Mouse (Mus musculus) retina, embryonic 14.5 days (tissue): ENCODE data around the gene Tbk1.

Source experiments
- DNase-seq: peaks from one replicate; pipeline ENCODE4 v3.0.0-alpha.2; 2015; ENCODE audit warnings: low spot score

Gene Tbk1

DNA sequence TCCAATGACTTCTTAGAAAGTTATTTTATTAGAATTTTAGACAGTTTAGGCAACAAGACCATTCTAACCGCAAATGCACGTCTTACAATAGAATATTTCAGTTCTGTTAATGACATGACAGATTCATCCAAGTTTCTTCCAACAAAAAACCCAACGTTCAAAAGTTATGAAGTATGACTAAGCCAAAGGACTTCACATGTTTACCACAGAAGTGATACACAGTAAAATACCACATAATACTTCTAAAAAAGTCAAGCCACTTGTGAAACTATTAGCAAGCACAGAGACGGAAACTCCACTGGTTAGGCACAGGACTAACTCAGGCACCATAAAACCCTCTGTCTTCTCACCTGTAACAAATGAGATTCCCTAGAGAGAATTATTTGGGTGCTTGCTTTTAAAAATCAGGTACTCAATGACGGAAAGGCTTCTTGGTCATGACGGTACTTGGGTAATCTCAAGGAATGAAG lies 819 bp upstream of the Tbk1 start:
- DNase-seq, result no peak

DNA sequence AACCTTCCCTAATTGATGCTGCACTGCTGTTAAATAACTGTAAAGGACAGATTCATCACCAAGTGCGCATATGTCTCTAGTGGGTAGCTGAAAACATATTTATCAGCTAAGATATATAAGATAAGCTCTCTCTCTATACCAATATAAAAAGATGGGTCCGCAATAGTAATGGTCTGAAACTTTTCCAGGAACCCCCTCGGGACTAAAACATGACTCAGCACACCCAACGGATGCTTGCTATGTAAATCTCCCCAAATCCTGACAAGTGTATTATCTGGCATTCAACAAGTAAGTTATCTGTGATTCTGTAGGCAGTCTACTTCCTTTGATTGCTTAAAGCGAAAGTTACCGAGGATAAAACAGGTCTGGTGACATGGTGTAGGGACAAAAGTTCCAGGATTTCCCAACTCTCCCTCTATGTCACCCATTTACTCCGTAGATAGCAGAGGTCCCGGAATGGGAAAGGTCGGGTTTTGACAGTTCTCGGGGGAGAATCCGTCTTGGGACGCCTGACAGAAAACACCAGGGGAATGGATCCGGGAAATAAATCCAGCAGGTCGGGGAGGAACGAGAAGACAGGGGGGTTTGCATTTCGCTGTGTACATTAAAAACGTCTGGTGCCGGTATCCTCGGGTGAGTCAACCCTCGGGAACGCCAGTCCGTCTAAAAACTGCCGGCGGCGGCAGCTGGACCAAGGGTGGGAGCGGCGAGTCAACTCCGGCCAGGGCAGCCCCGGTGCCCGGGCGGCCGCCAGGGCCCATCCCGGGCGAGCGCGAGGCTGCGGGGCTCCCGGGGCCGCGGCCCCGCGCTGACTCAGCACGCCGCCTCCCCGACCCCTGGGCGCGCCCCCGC lies 570 bp downstream of the Tbk1 start:
- DNase-seq, result peak; percentile 32

DNA sequence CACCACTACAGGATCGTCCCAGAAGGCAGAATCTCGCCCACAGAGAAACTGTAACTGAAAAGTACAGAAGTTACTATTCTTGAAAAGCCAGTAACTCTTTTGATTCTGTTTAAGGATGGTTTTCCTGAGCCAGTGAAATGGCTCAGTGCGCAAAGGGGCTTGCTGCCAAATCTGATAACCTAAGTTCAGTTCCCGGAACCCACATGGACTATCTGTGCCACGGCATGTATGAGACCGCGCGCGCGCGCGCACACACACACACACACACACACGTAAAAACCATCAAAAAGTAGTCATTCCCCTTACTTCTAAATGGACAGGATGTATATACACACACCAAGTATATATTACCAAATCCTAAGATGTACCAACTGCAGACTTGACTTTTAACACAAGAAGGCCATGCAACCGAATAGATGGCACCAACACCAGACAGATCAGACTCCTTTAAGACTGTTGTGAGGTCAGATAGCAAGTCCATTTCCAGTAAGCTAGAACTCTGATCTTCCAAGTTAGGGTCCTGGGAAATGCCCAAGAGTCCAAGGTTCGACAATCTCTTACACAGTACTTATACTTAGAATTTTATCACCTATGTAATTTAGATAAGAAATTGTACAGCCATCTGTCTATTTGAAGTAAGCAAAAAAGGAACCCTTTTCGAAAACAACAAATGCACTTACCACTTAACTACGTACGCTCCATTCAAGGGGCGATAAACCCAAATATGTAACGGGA lies 1.4 kb downstream of the Tbk1 start:
- no peak for DNase-seq

DNA sequence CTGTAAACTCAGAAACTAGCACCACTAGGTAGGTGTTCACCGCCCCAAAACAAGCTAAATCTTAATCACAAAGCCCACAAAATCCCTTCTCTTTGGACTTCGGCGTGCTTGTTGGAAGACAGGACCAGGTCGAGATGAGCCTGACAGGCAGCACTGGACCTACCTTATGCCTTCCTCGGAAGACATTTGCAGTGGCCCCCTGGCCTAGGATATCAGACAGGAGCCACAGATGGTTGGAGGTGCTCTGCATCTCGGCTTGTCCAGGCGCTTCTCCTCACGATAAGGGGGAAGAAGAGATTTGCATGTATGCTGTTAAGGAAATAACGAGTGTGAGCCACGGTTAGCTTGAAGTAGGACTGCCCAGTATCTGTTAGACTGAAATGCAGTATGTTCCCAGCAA lies 2.6 kb downstream of the Tbk1 start:
- DNase-seq, result no peak

DNA sequence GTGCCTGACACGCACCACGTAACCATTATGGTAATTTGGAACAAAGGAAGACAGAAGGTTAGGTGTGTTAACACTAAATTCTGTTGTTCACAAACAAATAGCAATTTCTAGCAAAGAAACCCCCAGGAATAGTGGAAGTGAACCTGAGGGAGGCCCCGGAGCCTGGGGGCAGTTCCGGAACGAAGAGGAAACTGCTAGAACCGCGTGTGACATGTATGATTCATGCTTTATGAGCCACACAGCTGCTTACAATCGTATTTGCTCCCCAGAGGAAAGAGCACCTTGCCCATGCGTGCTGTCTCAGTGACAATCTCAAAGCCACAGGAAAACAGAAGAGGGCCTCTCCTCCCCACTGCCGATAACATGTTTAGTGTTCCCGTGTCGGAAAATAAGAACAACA lies 3.6 kb downstream of the Tbk1 start:
- DNase-seq, result no peak

DNA sequence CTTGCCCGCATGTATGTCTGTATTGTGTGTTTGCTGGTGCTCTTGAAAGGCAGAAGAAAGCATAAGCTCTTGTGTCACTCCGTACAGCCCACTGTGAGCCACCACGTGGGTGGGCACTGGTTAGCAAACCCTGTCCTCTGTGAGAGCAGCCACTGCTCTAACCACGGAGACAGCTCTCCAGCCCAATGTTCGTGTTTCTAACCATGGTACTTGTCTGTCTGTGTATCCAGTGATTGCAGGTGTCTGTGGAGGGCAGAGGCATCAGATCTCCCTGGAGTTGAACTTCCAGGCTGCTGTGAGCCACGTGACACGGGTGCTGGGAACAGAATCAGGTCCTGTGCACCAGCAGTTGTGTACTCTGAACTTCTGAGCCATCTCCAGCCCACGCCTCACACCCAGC lies 4.3 kb downstream of the Tbk1 start:
- no peak for DNase-seq

DNA sequence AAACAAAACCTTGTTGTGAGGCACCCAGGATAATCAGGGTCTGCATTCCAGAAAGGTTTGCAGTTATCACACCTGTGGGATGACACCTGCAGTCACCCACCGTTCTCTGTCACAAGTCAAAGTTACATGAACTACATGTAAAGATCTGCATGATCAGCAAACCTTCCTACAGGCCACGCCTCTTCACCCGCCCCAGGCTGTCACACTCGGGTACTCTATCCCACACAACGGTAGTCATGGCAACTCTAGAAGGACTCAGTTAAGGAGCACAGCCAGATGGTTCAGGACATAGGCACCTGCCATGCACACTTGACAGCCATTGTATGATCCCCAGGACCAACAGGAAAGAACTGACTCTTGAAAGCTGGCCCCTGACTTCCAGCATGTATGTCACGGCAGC lies 5.2 kb downstream of the Tbk1 start:
- peak; percentile 20 for DNase-seq

DNA sequence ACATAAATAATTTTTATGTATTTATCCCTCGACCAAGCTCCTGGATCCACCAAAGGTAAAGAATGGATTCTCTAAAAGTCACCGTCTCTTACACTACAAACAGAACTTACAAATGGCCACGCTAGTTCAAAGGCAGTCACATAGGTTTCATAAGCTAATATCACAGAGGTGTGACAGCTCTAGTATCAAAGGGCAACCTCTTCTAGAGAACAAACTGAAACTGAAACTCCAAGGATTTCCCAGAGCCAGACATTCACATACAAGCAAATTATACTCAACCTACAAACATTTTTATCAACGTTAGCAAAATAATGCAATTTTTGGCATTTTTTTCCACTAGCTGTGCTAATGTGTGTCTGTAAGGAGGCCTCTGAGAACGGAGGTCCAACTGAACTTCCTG lies 6.2 kb downstream of the Tbk1 start:
- DNase-seq, result no peak

DNA sequence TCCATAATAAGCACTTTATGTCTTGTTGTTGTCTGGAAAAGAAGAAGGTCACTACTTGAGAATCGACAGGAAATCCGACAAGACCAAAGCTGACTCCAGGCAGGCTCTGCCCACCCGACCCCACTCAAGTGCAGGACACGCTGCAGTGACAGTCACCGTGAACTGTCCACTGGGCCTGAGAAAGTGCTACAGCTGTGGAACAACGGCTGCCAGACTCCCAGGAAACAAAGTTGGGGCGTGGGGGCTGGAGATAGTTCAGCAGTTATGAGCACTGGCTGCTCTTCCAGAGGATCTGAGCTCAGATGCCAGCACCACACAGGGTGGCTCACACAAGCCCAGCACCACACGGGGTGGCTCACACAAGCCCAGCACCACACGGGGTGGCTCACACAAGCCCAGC lies 10.2 kb downstream of the Tbk1 start:
- no peak for DNase-seq

DNA sequence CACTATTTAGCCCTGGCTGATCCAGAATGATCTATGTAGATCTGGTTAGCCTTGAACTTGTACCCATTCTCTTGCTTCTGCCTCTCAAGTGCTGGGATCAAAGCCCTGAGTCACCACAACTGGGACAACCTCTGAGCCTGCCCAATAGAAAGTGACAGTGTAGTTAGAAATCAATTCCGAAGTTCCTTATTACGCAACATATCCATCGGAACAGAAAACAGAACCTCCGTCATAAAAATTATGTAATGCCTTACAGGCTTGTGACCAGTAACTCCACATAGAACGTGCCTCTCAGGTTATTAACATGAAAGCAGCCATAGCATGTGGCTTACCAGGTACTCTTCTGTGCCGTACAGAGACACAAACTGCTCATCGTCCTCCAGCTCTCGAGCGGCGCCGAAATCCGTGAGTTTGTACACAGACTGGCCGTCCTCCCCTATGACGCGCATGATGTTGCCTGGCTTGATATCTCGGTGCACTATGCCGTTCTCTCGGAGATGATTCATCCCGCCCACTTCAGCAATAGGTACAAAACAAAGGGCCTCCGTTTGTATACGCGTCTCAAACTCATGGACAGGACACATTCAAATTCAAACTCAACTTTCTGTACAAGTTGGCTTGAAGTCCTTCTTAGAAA lies 15.0 kb downstream of the Tbk1 start:
- DNase-seq, result no peak

DNA sequence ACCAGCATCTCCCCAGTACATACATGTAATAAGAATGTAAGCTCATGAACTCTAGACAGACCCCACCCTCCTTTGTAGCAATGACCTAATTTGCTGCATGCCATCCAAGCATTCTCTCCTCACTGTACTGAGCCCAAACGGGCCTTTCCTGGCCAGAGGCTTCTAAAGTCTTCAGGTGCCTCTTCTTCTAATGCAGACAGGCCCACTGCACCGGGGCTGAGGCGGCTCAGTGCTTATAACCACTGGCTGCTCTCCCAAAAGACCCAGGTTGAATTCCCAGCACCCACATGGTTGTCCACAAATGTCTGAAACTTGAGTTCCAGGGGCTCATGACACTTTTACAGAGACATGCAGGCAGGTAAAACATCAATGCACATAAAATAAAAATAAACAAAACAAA lies 15.6 kb downstream of the Tbk1 start:
- no peak for DNase-seq

DNA sequence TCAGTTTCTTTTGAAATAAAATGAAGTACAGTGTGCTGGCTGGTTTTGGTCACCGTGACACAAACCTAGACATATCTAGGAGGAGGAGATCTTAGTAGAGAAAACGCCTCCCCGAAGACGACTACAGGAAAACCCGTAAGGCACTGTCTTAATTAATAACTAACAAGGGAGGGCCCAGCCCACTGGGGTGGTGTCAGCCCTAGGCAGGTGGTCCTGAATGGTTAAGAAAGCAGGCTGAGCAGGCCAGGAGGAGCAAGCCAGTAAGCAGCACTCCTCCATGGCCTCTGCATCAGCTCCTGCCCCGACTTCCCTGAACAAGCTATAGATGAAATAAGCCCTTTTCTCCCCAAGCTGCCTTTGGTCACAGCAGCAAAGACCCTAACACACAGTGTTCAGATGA lies 16.8 kb downstream of the Tbk1 start:
- no peak for DNase-seq

DNA sequence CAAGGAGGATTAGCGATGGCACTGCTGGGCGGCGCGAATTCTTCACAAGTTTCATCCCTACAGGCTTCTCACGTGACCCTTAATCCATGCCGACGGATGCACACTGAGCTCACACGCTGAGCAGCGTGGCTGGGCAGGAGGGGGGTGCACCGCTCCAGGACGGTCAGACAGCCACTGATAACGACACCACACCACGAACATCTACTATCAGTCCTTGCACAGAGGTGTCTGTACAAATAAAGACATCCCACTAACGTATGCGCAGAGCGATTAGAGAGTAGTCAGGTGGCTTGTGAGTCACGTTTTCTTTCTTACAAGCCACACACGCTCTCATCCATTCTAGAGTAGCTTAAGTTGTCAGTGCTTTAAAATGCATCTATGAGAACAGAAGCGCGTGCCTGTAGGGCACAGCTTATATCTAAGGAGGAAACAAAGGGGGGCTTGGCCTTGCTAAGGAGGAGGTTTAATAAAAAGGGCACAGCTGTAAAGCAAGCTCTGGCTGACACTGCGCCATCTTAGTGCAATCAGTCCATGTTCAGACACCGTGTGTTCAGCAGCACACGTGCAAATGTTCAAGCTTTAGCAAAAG lies 17.5 kb downstream of the Tbk1 start:
- peak; percentile 71 for DNase-seq

DNA sequence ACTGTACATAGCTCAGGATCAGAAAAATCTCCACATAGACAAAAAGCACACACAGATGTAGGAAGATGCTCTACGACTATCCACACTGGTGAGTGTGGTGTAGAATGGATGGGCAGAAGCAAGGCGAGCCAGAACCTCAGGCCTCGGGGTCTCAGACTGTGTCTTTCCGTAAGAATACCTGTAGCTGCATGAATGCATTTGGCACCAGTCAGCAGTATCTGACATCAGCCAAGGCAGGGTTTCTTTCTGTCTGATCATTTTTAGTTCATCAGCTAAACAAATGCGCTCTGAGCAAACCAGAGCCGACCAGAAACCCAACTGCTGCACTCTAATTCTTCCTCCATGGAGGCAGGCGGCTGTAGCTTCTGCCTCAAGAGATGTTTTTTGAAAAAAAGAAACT lies 18.1 kb downstream of the Tbk1 start:
- DNase-seq, result no peak

DNA sequence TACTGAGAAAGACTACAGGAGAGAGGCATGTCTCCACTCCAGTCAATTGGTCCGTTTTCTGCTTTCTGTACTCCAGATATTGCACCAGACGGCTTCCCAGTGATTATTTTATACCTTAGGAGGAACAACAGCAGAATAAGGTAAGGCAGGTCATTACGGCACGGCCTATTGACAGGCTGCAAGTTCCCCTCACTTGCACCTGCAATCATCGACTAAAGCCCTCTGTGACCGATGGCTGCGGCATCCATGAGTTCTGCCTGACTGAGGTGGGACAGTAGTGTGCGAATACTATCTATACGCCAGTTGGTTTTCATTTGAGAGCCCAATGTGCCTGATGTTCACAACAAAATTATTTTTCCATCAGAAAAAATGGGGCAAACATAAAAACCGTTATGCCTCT lies 18.6 kb downstream of the Tbk1 start:
- DNase-seq, result no peak

DNA sequence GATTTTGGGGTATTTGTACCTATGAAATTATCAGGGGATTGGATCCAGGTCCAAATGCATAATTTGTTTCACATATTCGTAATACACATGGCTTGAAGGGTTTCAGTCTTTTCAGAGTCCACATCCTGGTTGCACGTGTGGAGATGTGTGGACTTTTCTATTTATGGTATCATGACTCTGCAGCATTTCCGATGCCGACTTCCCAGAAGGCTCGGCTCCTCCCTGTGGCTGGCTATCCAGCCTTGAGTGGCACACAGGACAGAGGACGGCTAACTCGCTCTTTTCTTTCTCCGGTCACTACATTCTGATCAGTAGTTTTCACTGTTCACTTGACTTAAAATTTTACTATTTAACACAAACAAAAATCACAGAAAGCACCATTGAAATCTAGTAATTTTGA lies 22.1 kb downstream of the Tbk1 start:
- DNase-seq, result no peak

DNA sequence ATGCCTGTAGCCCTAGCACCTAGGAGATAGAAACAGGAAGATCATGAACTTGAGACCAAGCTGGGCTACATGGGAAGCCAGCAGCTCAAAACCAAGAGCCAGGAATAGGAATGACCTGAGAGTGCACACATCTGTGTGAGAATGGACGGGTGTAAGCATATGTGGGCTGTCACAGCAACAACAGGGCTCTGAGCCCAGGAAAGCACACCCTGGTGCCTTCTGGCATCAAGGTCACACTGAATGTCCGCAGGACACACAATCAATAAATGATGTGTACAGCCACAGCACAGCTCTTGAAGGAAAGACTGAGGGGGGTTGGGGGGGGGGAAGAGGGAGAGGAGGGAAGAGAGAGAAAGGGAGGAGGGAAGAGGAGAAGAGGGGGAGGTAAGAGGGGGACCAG lies 28.4 kb downstream of the Tbk1 start:
- no peak for DNase-seq

DNA sequence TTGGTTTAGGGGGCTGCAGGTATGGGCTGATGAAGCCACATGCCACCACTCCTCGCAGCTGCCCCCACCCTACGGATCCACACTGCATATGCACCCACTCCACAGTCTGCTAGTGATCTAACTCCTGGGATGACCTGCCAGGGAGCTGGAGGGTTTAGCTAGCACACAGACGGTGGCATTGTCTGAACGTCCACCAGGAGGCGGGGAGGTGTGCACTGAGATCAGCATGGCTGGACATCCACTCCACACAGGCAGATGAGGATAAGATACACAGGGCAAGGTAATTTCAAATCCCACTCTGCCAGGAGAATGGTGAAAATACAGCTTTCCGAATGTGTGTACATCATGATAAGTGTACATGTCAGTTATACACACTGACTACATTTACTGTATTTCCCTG lies 30.3 kb downstream of the Tbk1 start:
- no peak for DNase-seq

DNA sequence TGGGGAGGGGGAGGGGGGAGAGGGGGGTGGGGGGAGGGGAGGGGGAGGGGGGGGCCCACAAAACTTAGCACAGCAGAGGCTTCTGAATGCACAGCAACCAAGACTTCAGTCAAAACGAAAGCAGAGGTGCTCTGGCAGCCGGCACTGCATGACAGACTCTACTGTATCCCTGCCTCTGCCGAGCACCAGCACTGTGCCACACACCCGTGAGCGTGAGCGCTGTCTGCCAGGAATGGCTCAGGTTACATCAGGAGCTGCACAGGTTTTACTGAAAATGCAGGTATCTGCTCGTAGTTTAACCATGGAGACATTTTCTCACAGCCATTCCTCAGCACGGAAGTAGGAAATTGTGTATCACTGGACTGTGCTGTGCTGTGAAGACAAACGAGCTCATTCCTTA lies 36.3 kb downstream of the Tbk1 start:
- no peak for DNase-seq

DNA sequence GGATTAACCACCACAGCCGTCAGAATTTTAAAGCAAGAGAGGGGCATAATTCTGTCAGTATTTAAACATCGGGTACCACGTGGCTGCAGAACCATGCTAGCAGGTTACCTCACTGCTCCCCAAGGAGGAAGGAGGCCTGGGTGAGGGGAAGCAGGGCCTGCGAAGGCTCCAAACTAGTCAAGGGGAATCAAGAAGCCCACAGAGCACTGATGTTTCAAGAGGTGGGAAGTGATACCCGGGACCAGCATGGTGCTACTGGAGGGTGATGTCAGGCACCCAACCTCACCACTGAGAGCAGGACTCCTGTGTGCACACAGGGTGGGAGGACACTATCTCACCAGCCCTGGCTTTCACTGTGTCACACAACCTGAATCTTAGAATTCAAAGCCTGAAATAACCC lies 36.9 kb downstream of the Tbk1 start:
- no peak for DNase-seq

DNA sequence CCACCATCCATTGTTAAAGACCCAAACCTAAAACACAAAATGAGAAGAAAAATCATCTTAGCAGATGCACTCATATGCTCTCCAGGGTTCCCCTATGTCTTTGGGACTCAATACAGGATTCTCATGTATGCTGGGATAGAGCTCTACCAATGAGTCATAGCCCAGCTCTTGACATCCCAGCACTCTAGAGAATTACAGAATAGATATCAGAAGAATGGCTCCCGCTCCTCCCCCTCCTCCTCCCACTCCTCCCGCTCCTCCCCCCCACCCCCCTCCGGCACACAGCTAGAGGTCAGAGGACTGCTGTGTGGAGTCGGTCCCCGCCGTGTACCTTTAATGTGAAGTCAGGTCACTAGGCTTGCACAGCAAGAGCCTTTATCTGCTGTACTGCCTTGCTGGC lies 39.4 kb downstream of the Tbk1 start:
- DNase-seq, result no peak

DNA sequence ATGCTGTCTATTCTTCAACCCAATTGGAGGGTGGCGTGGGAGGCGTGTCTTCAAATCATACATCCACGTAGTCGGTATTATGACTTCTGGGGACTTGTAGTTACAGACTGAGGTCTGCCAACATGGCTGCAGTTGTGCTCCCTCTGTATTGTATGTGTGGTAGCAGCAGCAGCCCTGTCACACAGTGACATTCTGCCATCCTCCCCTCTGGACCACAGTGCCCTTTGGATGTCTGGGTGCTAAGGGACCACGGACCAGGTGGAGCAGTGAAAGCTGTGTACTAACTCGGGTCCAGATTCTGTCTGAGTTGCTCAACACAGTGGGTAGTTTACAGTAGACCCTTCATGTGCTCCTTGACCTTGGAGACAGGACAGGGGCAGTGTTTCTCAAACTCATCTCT lies 43.0 kb downstream of the Tbk1 start:
- DNase-seq, result no peak

DNA sequence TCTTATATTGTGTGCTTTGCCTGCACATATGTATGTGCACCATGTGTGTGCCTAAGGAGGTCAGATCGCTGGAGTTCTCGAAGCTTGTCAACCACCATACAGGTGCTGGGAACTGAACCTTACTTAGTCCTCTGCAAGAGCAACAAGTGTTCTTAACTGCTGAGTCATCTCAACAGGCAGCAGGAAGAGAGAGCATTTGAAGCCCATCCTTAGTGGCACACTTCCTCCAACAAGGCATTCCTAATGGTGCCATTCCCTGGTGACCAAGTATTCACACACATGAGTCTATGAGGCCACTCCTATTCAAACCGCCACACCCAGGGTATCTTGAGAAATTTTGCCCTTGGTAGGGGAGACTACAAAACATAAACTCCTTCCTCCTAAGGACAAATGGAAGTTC lies 44.4 kb downstream of the Tbk1 start:
- DNase-seq, result no peak
